Mouse (Mus musculus) layer of hippocampus, adult 18-20 months (tissue): ENCODE results near the gene Hnf1a. TPM values are rescaled to one million over a fixed set of nuclear protein-coding genes. Genes with fewer than 3 reads are reported as not detected.
A peak's percentile ranks its signal among the peaks of the same experiment; 100 is the strongest.

ENCODE experiments used
- DNase-seq, 2 experiments: peaks; one replicate each; pipeline ENCODE4 v3.0.0; 2022; ENCODE audit warnings: low spot score in 2 of 2
- long read RNA-seq: library from polyadenylated mRNA; stranded (forward); transcript quantifications from one replicate; pipeline ENCODE4 v2.0.0, GENCODE M21; 2021
- total RNA-seq, 2 experiments: library from RNA; stranded (reverse); gene quantifications; 2 replicates each; pipeline ENCODE4 v1.2.3; 2021

Hnf1a gene
- not detected for total RNA-seq
- long read RNA-seq, result 0 reads

GRCm38 (mm10) chr5:114970824-114971227, at the start of gene Hnf1a:
TSS of gene Hnf1a (minus strand) at chr5:114971094.
- no peak for DNase-seq

- DNase-seq, result no peak
Measured at GRCm38 (mm10) chr5:115018813-115019212, 47.9 kb upstream of the Hnf1a start.

GRCm38 (mm10) chr5:115018270-115018669, 47.4 kb upstream of the Hnf1a start:
- no peak for DNase-seq

- no peak for DNase-seq
Measured at GRCm38 (mm10) chr5:115015121-115015520, 44.2 kb upstream of the Hnf1a start.

GRCm38 (mm10) chr5:115014570-115014969, 43.7 kb upstream of the Hnf1a start:
- no peak for DNase-seq

GRCm38 (mm10) chr5:115013436-115013835, 42.5 kb upstream of the Hnf1a start:
- no peak for DNase-seq

- DNase-seq, result peak; percentile 19 to 34
Measured at GRCm38 (mm10) chr5:115011519-115012261, 40.8 kb upstream of the Hnf1a start.

GRCm38 (mm10) chr5:115011217-115011518, 40.3 kb upstream of the Hnf1a start:
- DNase-seq, result no peak

GRCm38 (mm10) chr5:115010577-115011216, 39.8 kb upstream of the Hnf1a start, which contains the start of gene Sppl3:
TSS of gene Sppl3 (plus strand) at chr5:115011137.
- DNase-seq, result peak; percentile 88 to 95

GRCm38 (mm10) chr5:115009961-115010360, 39.1 kb upstream of the Hnf1a start:
- no peak for DNase-seq

GRCm38 (mm10) chr5:115009143-115009542, 38.2 kb upstream of the Hnf1a start:
- DNase-seq, result no peak

GRCm38 (mm10) chr5:115008307-115008706, 37.4 kb upstream of the Hnf1a start:
- no peak for DNase-seq

- no peak for DNase-seq
Measured at GRCm38 (mm10) chr5:115007768-115008167, 36.9 kb upstream of the Hnf1a start.

GRCm38 (mm10) chr5:115003224-115003873, 32.5 kb upstream of the Hnf1a start:
- DNase-seq, result no peak

GRCm38 (mm10) chr5:115002781-115003180, 31.9 kb upstream of the Hnf1a start:
- DNase-seq, result no peak

- DNase-seq, result no peak
Measured at GRCm38 (mm10) chr5:115001464-115001863, 30.6 kb upstream of the Hnf1a start.

- no peak for DNase-seq
Measured at GRCm38 (mm10) chr5:115000503-115000902, 29.6 kb upstream of the Hnf1a start.

GRCm38 (mm10) chr5:114997327-114997726, 26.4 kb upstream of the Hnf1a start:
- no peak for DNase-seq

- no peak for DNase-seq
Measured at GRCm38 (mm10) chr5:114996447-114996846, 25.6 kb upstream of the Hnf1a start.

- no peak for DNase-seq
Measured at GRCm38 (mm10) chr5:114985074-114985473, 14.2 kb upstream of the Hnf1a start.

GRCm38 (mm10) chr5:114982001-114982400, 11.1 kb upstream of the Hnf1a start:
- no peak for DNase-seq

- DNase-seq, result no peak
Measured at GRCm38 (mm10) chr5:114980122-114980748, 9.3 kb upstream of the Hnf1a start.
